Comparison of ENCODE assay signal across 8 mouse cellular contexts in the genomic region with DNA sequence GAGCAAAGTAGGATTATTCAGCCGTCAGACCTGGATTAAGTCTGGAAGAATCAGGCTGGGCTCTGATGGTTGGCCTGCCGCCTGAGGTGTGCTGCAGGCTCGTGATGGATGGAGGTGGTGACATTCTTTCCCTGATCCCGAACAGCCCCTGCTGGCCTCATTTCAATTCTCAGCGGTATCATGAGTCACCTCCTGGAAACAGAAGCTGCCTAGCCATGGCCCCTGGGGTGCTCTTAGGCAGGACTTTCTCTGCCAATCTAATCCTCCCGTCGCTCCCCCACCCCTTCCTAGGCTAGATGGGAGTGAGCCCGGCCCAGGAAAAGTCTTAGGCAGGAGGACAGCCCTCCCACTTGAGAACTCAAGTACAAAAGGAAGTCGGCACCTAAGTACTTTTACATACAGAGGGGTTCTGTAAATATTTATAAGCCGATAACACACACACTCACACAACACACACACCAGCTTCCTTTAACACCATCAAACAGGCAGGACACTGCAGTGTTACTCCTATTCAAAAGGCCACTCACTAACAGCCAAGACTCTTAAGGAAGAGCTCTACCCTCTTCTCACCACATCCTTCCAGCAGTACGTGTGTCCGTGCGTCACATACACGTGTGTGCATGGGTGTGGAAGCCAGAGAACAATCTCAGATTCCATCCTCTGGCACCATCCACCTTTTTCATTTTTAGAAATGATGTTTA.
A peak's percentile ranks its signal among the peaks of the same experiment; 100 is the strongest.
DNase-seq lines count a peak whose midpoint lies in the region; ATAC-seq and TF ChIP-seq lines count a peak whose summit lies in the region.

No protein-coding gene starts in this region.

- H3K9me3 ChIP-seq in embryonic facial prominence, embryonic 14.5 days (ENCODE audit: control insufficient read depth, low read length), result no peaks in the 10 kb centered on the region
- no peaks in the 10 kb centered on the region for H3K9me3 ChIP-seq in limb, embryonic 14.5 days (ENCODE audit: control insufficient read depth, low read length)
- no peaks in the 10 kb centered on the region for H3K9me3 ChIP-seq in stomach, embryonic 15.5 days

- WGBS in embryonic facial prominence, embryonic 14.5 days, result 22% methylated on average over 14 of the region's 14 CpGs
- WGBS in limb, embryonic 14.5 days, result 24% methylated on average over 14 of the region's 14 CpGs
- 16% methylated on average over 14 of the region's 14 CpGs for WGBS in stomach, embryonic 15.5 days
- 46% methylated on average over 14 of the region's 14 CpGs for WGBS in thymus, adult 2 months

- peak; percentile 83 for ATAC-seq in embryonic facial prominence, embryonic 14.5 days (ENCODE audit: low read depth)
- ATAC-seq in limb, embryonic 14.5 days (ENCODE audit: low FRiP score, low read depth), result no peak; the same call in 1 of the 2 replicates
- peak; percentile 78 for ATAC-seq in stomach, embryonic 15.5 days (ENCODE audit: insufficient read depth, low FRiP score, low read depth)

- intact Hi-C loops in heart, postnatal 25 days (cut with DNase I), result loop anchor here (5.0 to 10.0 kb wide), 2 partner anchors 1119 to 1971 kb away; no protein-coding TSS in a partner anchor

- H3K4me2 ChIP-seq in embryonic facial prominence, embryonic 14.5 days (ENCODE audit: low read depth, low read length), result no peak overlapping the region
- no peak overlapping the region for H3K4me2 ChIP-seq in limb, embryonic 14.5 days (replicated peaks; ENCODE audit: low read depth, low read length, severe bottlenecking)
- H3K4me2 ChIP-seq in stomach, embryonic 15.5 days, result no peak overlapping the region

- TF ChIP-seq CTCF in thymus, adult 2 months (IDR thresholded peaks at IDR 0.05; ENCODE audit: borderline replicate concordance, control insufficient read depth, extremely low read depth, insufficient read depth, low read length, poor library complexity), result no peak

- H3K4me1 ChIP-seq in embryonic facial prominence, embryonic 14.5 days (ENCODE audit: control insufficient read depth, insufficient read depth, low read length), result peaks cover 17% of the 10 kb centered on the region
- H3K4me1 ChIP-seq in limb, embryonic 14.5 days (ENCODE audit: control insufficient read depth, insufficient read depth, low read length), result peaks cover 11% of the 10 kb centered on the region
- H3K4me1 ChIP-seq in stomach, embryonic 15.5 days, result peaks cover 14% of the 10 kb centered on the region; the same call in 1 of the 2 replicates
- no peaks in the 10 kb centered on the region for H3K4me1 ChIP-seq in thymus, adult 2 months (replicated peaks; ENCODE audit: control insufficient read depth, insufficient read depth, low read length)

- DNase-seq in testis, postnatal 10 days (ENCODE audit: low spot score), result peak; percentile 45
- DNase-seq in testis, postnatal 14 days (ENCODE audit: low spot score), result no peak
- peak; percentile 83 for DNase-seq in embryonic facial prominence, embryonic 14.5 days (ENCODE audit: low spot score)
- DNase-seq in heart, postnatal 25 days (ENCODE audit: low spot score), result peak; percentile 59
- peak; percentile 53 for DNase-seq in limb, embryonic 14.5 days (ENCODE audit: low spot score)
- DNase-seq in thymus, adult 2 months, result no peak
- no peak for DNase-seq in layer of hippocampus, adult 11-12 months (ENCODE audit: low spot score)

- H3K9ac ChIP-seq in embryonic facial prominence, embryonic 14.5 days (ENCODE audit: low read depth, low read length), result no peak overlapping the region
- 0 out of 2 replicates have a peak overlapping the region, but pooled peaks have one; percentile 3 for H3K9ac ChIP-seq in limb, embryonic 14.5 days (ENCODE audit: low read depth, low read length, severe bottlenecking)
- no peak overlapping the region for H3K9ac ChIP-seq in stomach, embryonic 15.5 days

- no peak for TF ChIP-seq POLR2A in limb, embryonic 14.5 days (IDR thresholded peaks at IDR 0.05; ENCODE audit: borderline replicate concordance, extremely low read depth, insufficient read depth, insufficient read length)
- TF ChIP-seq POLR2A in thymus, adult 2 months (IDR thresholded peaks at IDR 0.05; ENCODE audit: control insufficient read depth, extremely low read depth, insufficient read depth, low read length, poor library complexity), result no peak

- no peak overlapping the region for H3K4me3 ChIP-seq in embryonic facial prominence, embryonic 14.5 days (ENCODE audit: low read depth, low read length)
- no peak overlapping the region for H3K4me3 ChIP-seq in limb, embryonic 14.5 days (replicated peaks; ENCODE audit: low read length)
- no peak overlapping the region for H3K4me3 ChIP-seq in stomach, embryonic 15.5 days (replicated peaks)
- no peak overlapping the region for H3K4me3 ChIP-seq in thymus, adult 2 months (ENCODE audit: control insufficient read depth, insufficient read depth, low read length)

- 0 out of 2 replicates have a peak, but pooled peaks cover 6% of the 10 kb centered on the region for H3K36me3 ChIP-seq in embryonic facial prominence, embryonic 14.5 days (ENCODE audit: control insufficient read depth, insufficient read depth, low read length)
- peaks cover 10% of the 10 kb centered on the region; the same call in 1 of the 2 replicates for H3K36me3 ChIP-seq in limb, embryonic 14.5 days (ENCODE audit: control insufficient read depth, insufficient read depth, low read length)
- no peaks in the 10 kb centered on the region for H3K36me3 ChIP-seq in stomach, embryonic 15.5 days
- no peaks in the 10 kb centered on the region for H3K36me3 ChIP-seq in thymus, adult 2 months (ENCODE audit: control insufficient read depth, insufficient read depth, low read length)

- H3K27me3 ChIP-seq in embryonic facial prominence, embryonic 14.5 days (replicated peaks; ENCODE audit: control insufficient read depth, insufficient read depth, low read length), result no peaks in the 10 kb centered on the region
- no peaks in the 10 kb centered on the region for H3K27me3 ChIP-seq in limb, embryonic 14.5 days (ENCODE audit: control insufficient read depth, insufficient read depth, low read length)
- H3K27me3 ChIP-seq in stomach, embryonic 15.5 days (replicated peaks), result no peaks in the 10 kb centered on the region
- no peaks in the 10 kb centered on the region for H3K27me3 ChIP-seq in thymus, adult 2 months (ENCODE audit: control insufficient read depth, insufficient read depth, low read length)

- 0 out of 2 replicates have a peak overlapping the region, but pooled peaks have one; percentile 25 for H3K27ac ChIP-seq in embryonic facial prominence, embryonic 14.5 days (replicated peaks; ENCODE audit: low read depth, low read length)
- no peak overlapping the region for H3K27ac ChIP-seq in limb, embryonic 14.5 days (replicated peaks; ENCODE audit: low read depth, low read length)
- peak overlapping the region; percentile 41; the same call in 1 of the 2 replicates for H3K27ac ChIP-seq in stomach, embryonic 15.5 days
- no peak overlapping the region for H3K27ac ChIP-seq in thymus, adult 2 months (ENCODE audit: control insufficient read depth, insufficient read depth, low read length)

Comparison
In these comparisons a context has a peak if more than half of its experiments do, and no peak if none do; other contexts are left out.
1. DNase-seq: peak in testis, postnatal 10 days (single experiment), embryonic facial prominence, embryonic 14.5 days (single experiment), heart, postnatal 25 days (single experiment) and limb, embryonic 14.5 days (single experiment); none in testis, postnatal 14 days (single experiment), thymus, adult 2 months (single experiment) and layer of hippocampus, adult 11-12 months (single experiment).
2. H3K27ac ChIP-seq: peak in embryonic facial prominence, embryonic 14.5 days (single experiment) and stomach, embryonic 15.5 days (single experiment); none in limb, embryonic 14.5 days (single experiment) and thymus, adult 2 months (single experiment).